Mouse (Mus musculus) limb, embryonic 15.5 days (tissue): ENCODE results near the gene Ubqlnl. TPM values are rescaled to one million over a fixed set of nuclear protein-coding genes. Genes with fewer than 3 reads are reported as not detected.

ENCODE experiments used
- ATAC-seq: fragments of 200-750 bp; cut with Nextera tagmentation; 2 replicates; pipeline ENCODE4 v1.8.0; 2017; ENCODE audit warnings: low read depth, moderate TSS enrichment; ENCODE audit not compliant: insufficient number of reproducible peaks, low FRiP score, low TSS enrichment
- H3K27ac ChIP-seq: fragments of 300-500 bp; sonication (generic); 2 replicates; pipeline ENCODE4 v1.5.1; 2015; ENCODE audit warnings: moderate library complexity, mild to moderate bottlenecking, inconsistent platforms
- H3K27me3 ChIP-seq: fragments of 300-500 bp; sonication (generic); 2 replicates; pipeline ENCODE4 v1.6.1; 2015; ENCODE audit warnings: inconsistent platforms
- H3K36me3 ChIP-seq: fragments of 300-500 bp; sonication (generic); 2 replicates; pipeline ENCODE4 v1.6.1; 2015; ENCODE audit warnings: inconsistent platforms
- H3K4me1 ChIP-seq: fragments of 300-500 bp; sonication (generic); 2 replicates; pipeline ENCODE4 v1.6.1; 2015; ENCODE audit warnings: inconsistent platforms
- H3K4me2 ChIP-seq: fragments of 300-500 bp; sonication (generic); 2 replicates; pipeline ENCODE4 v1.6.1; 2015; ENCODE audit warnings: mild to moderate bottlenecking, inconsistent platforms
- H3K4me3 ChIP-seq: fragments of 300-500 bp; sonication (generic); 2 replicates; pipeline ENCODE4 v1.5.1; 2015; ENCODE audit warnings: mild to moderate bottlenecking, inconsistent platforms
- H3K9ac ChIP-seq: fragments of 300-500 bp; sonication (generic); 2 replicates; pipeline ENCODE4 v1.6.1; 2015; ENCODE audit warnings: inconsistent platforms
- H3K9me3 ChIP-seq: fragments of 300-500 bp; sonication (generic); 2 replicates; pipeline ENCODE4 v1.6.1; 2016; ENCODE audit warnings: inconsistent platforms
- WGBS: fragments of 180-500 bp; shearing (Covaris S2); methylation state at CpG from one replicate; pipeline ENCODE4 v1.1.7; 2015; 5-methylcytosine and 5-hydroxymethylcytosine counted together
- polyA plus RNA-seq: library from polyadenylated mRNA; unstranded; fragments of >200 nt; fragmentation: Nextera tagmentation; extraction: Ambion mirVana; gene quantifications from 2 replicates; pipeline ENCODE4 v1.2.1, GENCODE M21; 2015

Gene Ubqlnl
- polyA plus RNA-seq, 1 experiment from 2014 or later = not detected

DNA sequence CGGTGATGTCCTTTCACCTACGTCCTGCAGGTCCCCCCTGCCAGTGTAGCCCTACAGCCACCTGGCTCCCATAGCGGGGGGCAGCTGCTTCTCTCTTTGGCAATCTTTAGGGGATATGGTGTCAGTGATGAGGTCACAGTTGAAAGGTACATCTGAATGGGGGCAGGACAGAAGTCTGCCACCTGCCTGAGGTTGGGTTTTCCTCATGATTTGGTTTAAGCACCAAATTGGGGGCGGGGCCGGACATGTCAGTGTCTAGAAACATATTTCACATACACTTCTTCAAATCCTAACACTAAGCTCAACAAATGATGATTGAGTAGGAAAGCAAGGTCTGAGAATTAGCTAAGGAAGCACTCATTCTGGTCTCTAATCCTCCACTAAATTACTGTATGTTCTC, 20.6 kb downstream of the Ubqlnl start, which contains the start of gene Ubqln5:
Gene Ubqln5 (minus strand): TSS at position 101 of the 400 bp plus-strand sequence.
- Histone ChIP-seq H3K4me2 (no peak within 1 kb of the TSS), H3K9ac (no peak within 1 kb of the TSS), H3K9me3 (no peaks in the 10 kb centered on the region; the same call in 1 of the 2 replicates), H3K27ac (no peak within 1 kb of the TSS), H3K36me3 (no peaks in the 10 kb centered on the region), H3K4me3 (no peak within 1 kb of the TSS), H3K27me3 (no peaks in the 10 kb centered on the region), H3K4me1 (no peaks in the 10 kb centered on the region)
- no peak for ATAC-seq
- 90% methylated on average over 5 of the region's 5 CpGs for WGBS

DNA sequence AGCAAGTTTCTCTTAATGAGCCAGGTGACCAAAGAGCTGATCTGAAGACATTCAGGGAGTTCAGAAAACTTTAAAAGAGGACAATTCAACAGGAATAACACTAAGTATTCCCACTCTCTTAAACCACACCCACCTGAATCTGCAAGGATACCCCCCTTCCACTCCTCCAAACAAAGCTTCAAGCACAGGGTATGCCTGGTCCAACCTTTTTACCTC, 45.7 kb downstream of the Ubqlnl start, which contains the start of gene Olfr646:
Gene Olfr646 (plus strand): TSS at position 117 of the 216 bp plus-strand sequence.
- no peak for ATAC-seq
- Histone ChIP-seq H3K4me3 (no peak within 1 kb of the TSS), H3K27ac (no peak within 1 kb of the TSS), H3K9ac (no peak within 1 kb of the TSS), H3K9me3 (no peaks in the 10 kb centered on the region), H3K36me3 (no peaks in the 10 kb centered on the region), H3K4me1 (no peaks in the 10 kb centered on the region), H3K27me3 (no peaks in the 10 kb centered on the region), H3K4me2 (no peak within 1 kb of the TSS)

DNA sequence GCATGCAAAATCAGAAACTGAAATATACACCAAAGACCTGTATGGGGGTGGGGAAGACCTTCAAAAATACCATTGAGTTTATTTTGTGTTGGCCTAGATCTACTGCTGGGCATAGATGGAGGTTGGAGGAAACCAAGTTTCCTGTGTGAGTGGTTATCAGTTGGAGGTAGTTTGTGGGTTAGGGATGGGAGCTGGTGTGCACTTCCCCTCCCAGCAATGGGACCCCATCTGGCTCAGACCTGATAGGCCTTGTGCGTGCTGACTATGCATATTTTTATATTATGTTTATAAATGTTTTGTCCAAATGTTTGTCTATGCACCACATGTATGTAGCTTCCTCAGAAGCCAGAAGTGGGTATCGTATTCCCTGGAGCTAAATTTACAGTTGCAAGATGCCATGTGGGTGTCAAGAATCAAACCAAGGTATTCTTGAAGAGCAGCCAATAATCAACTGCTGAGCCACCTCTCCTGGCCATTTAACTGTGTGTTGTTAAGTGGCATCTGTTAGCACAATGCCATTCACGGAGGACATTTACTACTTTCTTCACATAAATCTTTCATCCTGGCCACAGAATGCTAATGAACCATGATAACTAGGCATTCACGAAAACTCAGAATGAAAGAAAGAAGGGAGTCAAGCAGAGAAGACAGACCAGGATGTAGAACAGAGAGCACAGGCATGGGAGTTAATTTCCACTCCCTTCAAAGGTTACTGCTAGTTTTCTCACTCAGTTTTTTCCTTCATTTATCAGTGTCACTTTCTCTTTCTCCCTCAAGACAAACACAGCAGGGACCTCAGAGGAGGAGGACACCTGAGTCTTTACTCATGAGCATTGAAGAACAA, 46.2 kb downstream of the Ubqlnl start:
- Histone ChIP-seq H3K4me2 (no peak overlapping the region), H3K9me3 (no peaks in the 10 kb centered on the region), H3K36me3 (no peaks in the 10 kb centered on the region), H3K4me1 (no peaks in the 10 kb centered on the region), H3K27me3 (no peaks in the 10 kb centered on the region), H3K9ac (no peak overlapping the region), H3K27ac (no peak overlapping the region), H3K4me3 (no peak overlapping the region)
- no peak for ATAC-seq
- 37% methylated on average over 4 of the region's 4 CpGs for WGBS

Other genes with a start within 250 kb of the Ubqlnl start
- not detected in 2 replicates for gene Olfr65, start 247.1 kb downstream of the Ubqlnl start, polyA plus RNA-seq
- gene Olfr631, start 221.7 kb downstream of the Ubqlnl start, polyA plus RNA-seq = not detected in 2 replicates
- not detected in 2 replicates for gene Olfr632, start 216.2 kb downstream of the Ubqlnl start, polyA plus RNA-seq
- gene Olfr633, start 206.1 kb downstream of the Ubqlnl start, polyA plus RNA-seq = not detected in 2 replicates
- gene Olfr635, start 179.4 kb downstream of the Ubqlnl start, polyA plus RNA-seq = not detected in 2 replicates
- gene Olfr638, start 151.8 kb downstream of the Ubqlnl start, polyA plus RNA-seq = not detected in 2 replicates
- not detected in 2 replicates for gene Olfr639, start 133.3 kb downstream of the Ubqlnl start, polyA plus RNA-seq
- gene Olfr640, start 125.0 kb downstream of the Ubqlnl start, polyA plus RNA-seq = not detected in 2 replicates
- not detected in 2 replicates for gene Olfr641, start 115.1 kb downstream of the Ubqlnl start, polyA plus RNA-seq
- not detected in 2 replicates for gene Olfr642, start 97.9 kb downstream of the Ubqlnl start, polyA plus RNA-seq
- not detected in 2 replicates for gene 4930516K23Rik, start 89.1 kb downstream of the Ubqlnl start, polyA plus RNA-seq
- gene Olfr644, start 78.7 kb downstream of the Ubqlnl start, polyA plus RNA-seq = not detected in 2 replicates
- not detected in 2 replicates for gene Olfr645, start 65.1 kb downstream of the Ubqlnl start, polyA plus RNA-seq
- not detected in 2 replicates for gene Olfr646, start 45.7 kb downstream of the Ubqlnl start, polyA plus RNA-seq
- not detected in 2 replicates for gene Ubqln5, start 20.7 kb downstream of the Ubqlnl start, polyA plus RNA-seq
- gene Olfr643, start 13.2 kb downstream of the Ubqlnl start, polyA plus RNA-seq = not detected in 2 replicates
- not detected in 2 replicates for gene Ubqln3, start 7.3 kb downstream of the Ubqlnl start, polyA plus RNA-seq
- gene Olfm5, start 14.3 kb upstream of the Ubqlnl start, polyA plus RNA-seq = not detected in 2 replicates
- 0.11 and 0.24 TPM in 2 replicates for gene Olfr648, start 32.8 kb upstream of the Ubqlnl start, polyA plus RNA-seq
- gene Olfr649, start 45.4 kb upstream of the Ubqlnl start, polyA plus RNA-seq = not detected in 2 replicates
- gene Trim6, start 68.2 kb upstream of the Ubqlnl start, polyA plus RNA-seq = 0.50 and 0.61 TPM in 2 replicates
- 1.8 and 1.9 TPM in 2 replicates for gene Trim34a, start 93.9 kb upstream of the Ubqlnl start, polyA plus RNA-seq
- gene Trim5, start 137.5 kb upstream of the Ubqlnl start, polyA plus RNA-seq = 0.26 and 0.37 TPM in 2 replicates
- gene Trim12a, start 164.9 kb upstream of the Ubqlnl start, polyA plus RNA-seq = 5.7 and 6.1 TPM in 2 replicates
- not detected in 2 replicates for gene Trim34b, start 178.9 kb upstream of the Ubqlnl start, polyA plus RNA-seq
- gene Trim12c, start 202.8 kb upstream of the Ubqlnl start, polyA plus RNA-seq = 1.7 and 2.7 TPM in 2 replicates
- gene Trim30b, start 219.3 kb upstream of the Ubqlnl start, polyA plus RNA-seq = 0.04 TPM in 1 of 2 replicates, not detected in the other